Comparison of ENCODE assay signal across 20 mouse cellular contexts in genomic region chr3:81910286-81911036, GRCm38 (mm10). TPM values are rescaled to one million over a fixed set of nuclear protein-coding genes. Genes with fewer than 3 reads are reported as not detected.
DNase-seq lines count a peak whose midpoint lies in the region; ATAC-seq and TF ChIP-seq lines count a peak whose summit lies in the region.
"Had no signal": no experiment of that assay in that cellular context is flagged by ENCODE, and none has a peak within 500 bp of the region (broad histone marks: within the 10 kb centered on the region; RNA-seq: fewer than 3 reads in every experiment).

No protein-coding gene starts in this region.

- intact Hi-C loops in left cerebral cortex, postnatal 36 days (cut with DNase I), result no loop called here

- H3K4me2 ChIP-seq in limb, embryonic 13.5 days (replicated peaks), result no peak overlapping the region
- no peak overlapping the region for H3K4me2 ChIP-seq in forebrain, embryonic 14.5 days (ENCODE audit: low read length)
- no peak overlapping the region for H3K4me2 ChIP-seq in hindbrain, embryonic 15.5 days
- H3K4me2 ChIP-seq: embryonic facial prominence, embryonic 12.5 days; heart, embryonic 11.5 days; lung, embryonic 14.5 days had no signal

- no peaks in the 10 kb centered on the region for H3K9me3 ChIP-seq in limb, embryonic 13.5 days
- no peaks in the 10 kb centered on the region for H3K9me3 ChIP-seq in limb, embryonic 10.5 days (replicated peaks)
- H3K9me3 ChIP-seq in forebrain, embryonic 14.5 days (replicated peaks; ENCODE audit: control insufficient read depth, low read length), result no peaks in the 10 kb centered on the region
- no peaks in the 10 kb centered on the region for H3K9me3 ChIP-seq in hindbrain, embryonic 15.5 days
- H3K9me3 ChIP-seq: embryonic facial prominence, embryonic 12.5 days had no signal

- no peak for TF ChIP-seq CTCF in brain, embryonic 14.5 days (IDR thresholded peaks at IDR 0.05; ENCODE audit: borderline replicate concordance, extremely low read depth, insufficient read depth, insufficient read length)

- no peak for TF ChIP-seq POLR2A in brain, embryonic 14.5 days (IDR thresholded peaks at IDR 0.05; ENCODE audit: borderline replicate concordance, extremely low read depth, insufficient read depth, insufficient read length, poor library complexity, severe bottlenecking)

- H3K27me3 ChIP-seq in limb, embryonic 13.5 days, result no peaks in the 10 kb centered on the region
- no peaks in the 10 kb centered on the region for H3K27me3 ChIP-seq in limb, embryonic 10.5 days (ENCODE audit: low read depth, poor library complexity, severe bottlenecking)
- H3K27me3 ChIP-seq in forebrain, embryonic 14.5 days (replicated peaks; ENCODE audit: control insufficient read depth, insufficient read depth, low read length), result no peaks in the 10 kb centered on the region
- H3K27me3 ChIP-seq in hindbrain, embryonic 15.5 days, result no peaks in the 10 kb centered on the region
- H3K27me3 ChIP-seq: embryonic facial prominence, embryonic 12.5 days had no signal

- no peak overlapping the region for H3K4me3 ChIP-seq in limb, embryonic 13.5 days
- no peak overlapping the region for H3K4me3 ChIP-seq in limb, embryonic 10.5 days
- no peak overlapping the region for H3K4me3 ChIP-seq in forebrain, embryonic 14.5 days (ENCODE audit: low read depth, low read length)
- no peak overlapping the region for H3K4me3 ChIP-seq in hindbrain, embryonic 15.5 days
- H3K4me3 ChIP-seq: embryonic facial prominence, embryonic 12.5 days had no signal

- H3K4me1 ChIP-seq in limb, embryonic 13.5 days, result no peaks in the 10 kb centered on the region
- H3K4me1 ChIP-seq in limb, embryonic 10.5 days, result no peaks in the 10 kb centered on the region
- no peaks in the 10 kb centered on the region for H3K4me1 ChIP-seq in forebrain, embryonic 14.5 days (ENCODE audit: control insufficient read depth, insufficient read depth, low read length)
- H3K4me1 ChIP-seq in hindbrain, embryonic 15.5 days (replicated peaks), result peaks cover 6% of the 10 kb centered on the region
- H3K4me1 ChIP-seq: embryonic facial prominence, embryonic 12.5 days had no signal

- 53% methylated on average over 6 of the region's 6 CpGs for WGBS in limb, embryonic 13.5 days
- 86% methylated on average over 6 of the region's 6 CpGs for WGBS in limb, embryonic 10.5 days
- WGBS in forebrain, embryonic 14.5 days, result 19% methylated on average over 6 of the region's 6 CpGs
- WGBS in hindbrain, embryonic 15.5 days, result 27% methylated on average over 6 of the region's 6 CpGs

- H3K27ac ChIP-seq in limb, embryonic 13.5 days, result no peak overlapping the region
- H3K27ac ChIP-seq in limb, embryonic 10.5 days, result no peak overlapping the region
- no peak overlapping the region for H3K27ac ChIP-seq in forebrain, embryonic 14.5 days (ENCODE audit: low read depth, low read length)
- peak overlapping the region; percentile 8; the same call in 1 of the 2 replicates for H3K27ac ChIP-seq in hindbrain, embryonic 15.5 days (replicated peaks)
- H3K27ac ChIP-seq: embryonic facial prominence, embryonic 12.5 days; macrophage had no signal

- no peak for DNase-seq in limb, embryonic 10.5 days (ENCODE audit: low spot score)
- DNase-seq in brain, embryonic 14.5 days (ENCODE audit: low read depth), result peak; percentile 90
- peak; percentile 81 for DNase-seq in forebrain, embryonic 14.5 days (ENCODE audit: low spot score)
- no peak for DNase-seq in left cerebral cortex, postnatal 36 days (ENCODE audit: low spot score in 2 of 2)
- DNase-seq in cerebellum, adult 11-12 months, result no peak
- DNase-seq: adrenal gland, postnatal 25 days; cerebellum, postnatal 25 days; gastrocnemius, postnatal 25 days; kidney, adult 11 months; kidney, postnatal 25 days; layer of hippocampus, postnatal 36 days; lung, embryonic 14.5 days; right cerebral cortex, postnatal 25 days; thymus, postnatal 25 days had no signal

- peak; percentile 71 for ATAC-seq in limb, embryonic 13.5 days (ENCODE audit: low FRiP score, low read depth)
- ATAC-seq in forebrain, embryonic 14.5 days, result peak; percentile 92
- ATAC-seq in hindbrain, embryonic 15.5 days (ENCODE audit: low FRiP score, low read depth), result 0 out of 2 replicates have a peak, but pooled peaks have one; percentile 27
- ATAC-seq: CD4-positive, CD25-positive, alpha-beta regulatory T cell, adult 4 months had no signal

- H3K9ac ChIP-seq in limb, embryonic 13.5 days, result no peak overlapping the region
- no peak overlapping the region for H3K9ac ChIP-seq in forebrain, embryonic 14.5 days (ENCODE audit: low read length)
- H3K9ac ChIP-seq in hindbrain, embryonic 15.5 days, result no peak overlapping the region
- H3K9ac ChIP-seq: embryonic facial prominence, embryonic 12.5 days; lung, embryonic 14.5 days had no signal

- H3K36me3 ChIP-seq in limb, embryonic 13.5 days, result no peaks in the 10 kb centered on the region
- H3K36me3 ChIP-seq in limb, embryonic 10.5 days, result no peaks in the 10 kb centered on the region
- H3K36me3 ChIP-seq in forebrain, embryonic 14.5 days (ENCODE audit: control insufficient read depth, insufficient read depth, low read length), result no peaks in the 10 kb centered on the region
- H3K36me3 ChIP-seq in hindbrain, embryonic 15.5 days, result no peaks in the 10 kb centered on the region
- H3K36me3 ChIP-seq: embryonic facial prominence, embryonic 12.5 days had no signal

RNA-seq across cellular contexts. Expression of gene Ctso, which starts 21.9 kb away (rescaled TPM):
- polyA plus RNA-seq in limb, embryonic 13.5 days (2015; fragmentation: Nextera tagmentation; extraction: Ambion mirVana), result 13.5 and 14.1 TPM in 2 replicates
- polyA plus RNA-seq in limb, embryonic 10.5 days (2016; fragmentation: Nextera tagmentation; extraction: Ambion mirVana), result 3.4 and 5.0 TPM in 2 replicates
- polyA plus RNA-seq in brain, embryonic 14.5 days (2012; rRNA removed), result 4.1 and 4.4 TPM in 2 replicates
- polyA plus RNA-seq in forebrain, embryonic 14.5 days (2014; fragmentation: Nextera tagmentation; extraction: Ambion mirVana), result 8.9 and 9.0 TPM in 2 replicates
- polyA plus RNA-seq in hindbrain, embryonic 15.5 days (2015; fragmentation: Nextera tagmentation; extraction: Ambion mirVana), result 10.1 and 10.3 TPM in 2 replicates
- total RNA-seq in left cerebral cortex, postnatal 36 days (2021), result 10 to 100 TPM; 16.6 to 18.7 TPM

Comparison
In these comparisons a context has a peak if more than half of its experiments do, and no peak if none do; other contexts are left out.
1. ATAC-seq: peak in every context shown above with its lines; median percentile 92 in forebrain, embryonic 14.5 days; 71 in limb, embryonic 13.5 days; 27 in hindbrain, embryonic 15.5 days.
2. DNase-seq: peak in brain, embryonic 14.5 days (single experiment) and forebrain, embryonic 14.5 days (single experiment); none in limb, embryonic 10.5 days (single experiment), left cerebral cortex, postnatal 36 days (0 of 2) and cerebellum, adult 11-12 months (single experiment).